Mouse (Mus musculus) liver, adult 2 months (tissue): Measurements from ENCODE around the gene Lpp. TPM values are rescaled to one million over a fixed set of nuclear protein-coding genes. Genes with fewer than 3 reads are reported as not detected.

Source experiments
- DNase-seq: peaks from one replicate; pipeline ENCODE4 v3.0.0-alpha.2; 2011; ENCODE audit warnings: low read depth, low spot score; ENCODE audit errors: extremely low read depth
- H3K27ac ChIP-seq: fragments of 200-500 bp; replicated peaks from 2 replicates; pipeline ENCODE4 v1.5.1; 2012; ENCODE audit warnings: low read depth, mild to moderate bottlenecking, control low read depth, inconsistent platforms, low read length; ENCODE audit not compliant: insufficient read depth
- H3K27me3 ChIP-seq: fragments of 200-500 bp; 2 replicates; pipeline ENCODE4 v1.6.1; 2012; ENCODE audit warnings: mild to moderate bottlenecking, moderate library complexity, low read length, inconsistent platforms; ENCODE audit not compliant: control insufficient read depth, insufficient read depth
- H3K36me3 ChIP-seq: fragments of 200-500 bp; 2 replicates; pipeline ENCODE4 v1.6.1; 2012; ENCODE audit warnings: low read length, inconsistent platforms; ENCODE audit not compliant: control insufficient read depth, insufficient read depth
- H3K4me1 ChIP-seq: fragments of 200-500 bp; 2 replicates; pipeline ENCODE4 v1.6.1; 2011; ENCODE audit warnings: low read length; ENCODE audit not compliant: control insufficient read depth, insufficient read depth
- H3K4me3 ChIP-seq: fragments of 200-500 bp; 2 replicates; pipeline ENCODE4 v1.5.1; 2011; ENCODE audit warnings: low read depth, mild to moderate bottlenecking, control low read depth, low read length, moderate library complexity; ENCODE audit not compliant: insufficient read depth
- H3K79me2 ChIP-seq: fragments of 200-500 bp; 2 replicates; pipeline ENCODE4 v1.6.1; 2012; ENCODE audit warnings: inconsistent platforms, mild to moderate bottlenecking, low read length, moderate library complexity; ENCODE audit not compliant: control insufficient read depth, insufficient read depth
- H3K9ac ChIP-seq: fragments of 200-500 bp; 2 replicates; pipeline ENCODE4 v1.6.1; 2012; ENCODE audit warnings: low read depth, mild to moderate bottlenecking, control low read depth, inconsistent platforms, low read length
- CTCF ChIP-seq: fragments of 200-500 bp; IDR thresholded peaks from 2 replicates; pipeline ENCODE4 v1.5.1; 2011; ENCODE audit warnings: low read depth, low read length, control low read depth
- POLR2A ChIP-seq: fragments of 200-500 bp; IDR thresholded peaks from 2 replicates; pipeline ENCODE4 v1.6.1; 2011; ENCODE audit warnings: low read length, control low read depth; ENCODE audit not compliant: insufficient read depth; ENCODE audit errors: extremely low read depth
- WGBS: fragments of 180-500 bp; shearing (Covaris S2); methylation state at CpG from one replicate; pipeline ENCODE4 v1.1.7; 2018; 5-methylcytosine and 5-hydroxymethylcytosine counted together
- polyA plus RNA-seq: library from polyadenylated mRNA; depleted of rRNA; stranded (reverse); fragments of >200 nt; gene quantifications from 2 replicates; pipeline ENCODE4 v1.2.3, GENCODE M21; 2012
- total RNA-seq: library from RNA; depleted of rRNA; stranded (reverse); fragments of >200 nt; gene quantifications from 2 replicates; pipeline ENCODE4 v1.2.3, GENCODE M21; 2014

The Lpp gene
- total and polyA plus RNA-seq, 2 experiments: 7.5 to 23.0 TPM

- Histone ChIP-seq H3K36me3 (no peaks in the 10 kb centered on the region), H3K9ac (no peak overlapping the region), H3K4me3 (no peak overlapping the region), H3K4me1 (peaks cover 12% of the 10 kb centered on the region), H3K79me2 (no peaks in the 10 kb centered on the region), H3K27me3 (no peaks in the 10 kb centered on the region), H3K27ac (no peak overlapping the region)
- TF ChIP-seq CTCF: no peak
- TF ChIP-seq POLR2A: no peak
- WGBS: 85% methylated on average over 5 of the region's 5 CpGs
- no peak for DNase-seq
Measured at GRCm38 (mm10) chr16:24930621-24931020, 537.3 kb downstream of the Lpp start.

GRCm38 (mm10) chr16:24932816-24933215 is 539.5 kb downstream of the Lpp start:
- Histone ChIP-seq H3K79me2 (no peaks in the 10 kb centered on the region), H3K27me3 (no peaks in the 10 kb centered on the region), H3K36me3 (no peaks in the 10 kb centered on the region), H3K9ac (no peak overlapping the region), H3K27ac (no peak overlapping the region), H3K4me1 (peaks cover 12% of the 10 kb centered on the region), H3K4me3 (no peak overlapping the region)
- DNase-seq: peak; percentile 66
- 18% methylated on average over 3 of the region's 3 CpGs for WGBS
- TF ChIP-seq POLR2A (no peak), CTCF (no peak)

DNA sequence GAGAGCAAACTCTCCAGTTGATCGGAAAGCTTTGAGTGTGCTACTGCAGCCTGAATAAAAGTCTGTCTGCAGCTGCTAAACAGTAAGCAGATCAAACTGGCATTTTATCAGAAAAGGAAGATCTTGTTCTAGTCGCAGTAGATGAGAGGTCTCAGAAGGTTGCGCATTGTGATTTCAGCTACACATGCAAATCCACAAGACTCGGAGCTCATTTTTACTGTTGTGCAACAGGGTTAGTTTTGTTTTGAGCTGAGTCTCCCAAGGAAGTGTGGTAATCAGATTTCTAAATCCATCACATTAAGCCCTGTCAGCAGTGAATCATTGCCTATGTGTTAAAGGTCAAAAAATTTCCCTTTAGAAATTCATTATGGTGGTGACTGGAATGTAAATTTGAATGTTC is 540.4 kb downstream of the Lpp start:
- Histone ChIP-seq H3K9ac (peak overlapping the region; percentile 38; the same call in 1 of the 2 replicates), H3K27ac (peak overlapping the region; percentile 74), H3K27me3 (no peaks in the 10 kb centered on the region), H3K36me3 (no peaks in the 10 kb centered on the region), H3K4me1 (peaks cover 12% of the 10 kb centered on the region), H3K4me3 (no peak overlapping the region; the same call in 1 of the 2 replicates), H3K79me2 (no peaks in the 10 kb centered on the region)
- DNase-seq: peak; percentile 84
- WGBS: 26% methylated on average over 4 of the region's 4 CpGs
- no peak for TF ChIP-seq CTCF
- TF ChIP-seq POLR2A: no peak

GRCm38 (mm10) chr16:24941306-24942160 is 548.2 kb downstream of the Lpp start:
- no peak overlapping the region for H3K9ac ChIP-seq
- no peaks in the 10 kb centered on the region; the same call in 1 of the 2 replicates for H3K4me1 ChIP-seq
- no peaks in the 10 kb centered on the region for H3K36me3 ChIP-seq
- no peak overlapping the region for H3K4me3 ChIP-seq
- H3K79me2 ChIP-seq: no peaks in the 10 kb centered on the region
- H3K27me3 ChIP-seq: no peaks in the 10 kb centered on the region
- WGBS: 93% methylated on average over 9 of the region's 9 CpGs
- H3K27ac ChIP-seq: no peak overlapping the region
- DNase-seq: no peak
- TF ChIP-seq CTCF (no peak), POLR2A (no peak)

DNA sequence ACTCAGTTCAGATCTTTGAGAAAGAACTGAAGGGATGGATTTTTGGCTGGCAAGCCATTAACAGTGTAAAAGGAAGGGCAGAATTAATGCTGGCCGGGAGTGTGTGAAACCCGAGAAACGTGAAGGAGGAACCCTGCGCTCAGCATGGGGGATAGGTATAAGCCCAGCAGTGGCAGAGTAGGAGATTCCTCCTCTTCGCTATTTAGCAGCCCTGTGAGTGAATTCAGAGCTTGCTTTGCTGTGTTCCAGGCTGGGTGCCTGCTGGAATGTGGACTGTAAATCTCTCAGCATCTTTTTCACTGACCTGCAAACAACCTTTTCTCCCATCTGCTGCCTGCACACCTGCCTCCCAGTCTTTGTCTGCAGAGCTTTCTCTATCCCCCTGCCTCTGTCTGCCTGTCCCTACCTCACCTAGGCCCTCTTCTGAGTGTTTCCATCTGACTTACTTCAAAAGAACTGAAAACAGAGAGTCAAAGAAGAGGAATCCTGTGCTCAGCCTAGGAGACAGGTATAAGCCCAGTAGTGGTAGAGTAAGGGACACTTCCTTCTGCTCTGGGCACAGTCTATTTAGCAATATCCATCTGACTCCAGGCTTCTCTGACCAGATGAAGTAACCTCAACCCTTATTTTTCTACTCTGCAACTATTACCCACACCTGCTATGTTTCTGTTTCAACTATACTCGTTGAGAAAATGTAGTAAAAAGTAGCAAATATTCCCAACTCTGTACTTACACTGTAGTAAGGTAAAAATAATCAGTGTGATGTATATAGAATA is 550.4 kb downstream of the Lpp start:
- no peaks in the 10 kb centered on the region for H3K4me1 ChIP-seq
- H3K36me3 ChIP-seq: no peaks in the 10 kb centered on the region
- TF ChIP-seq CTCF: no peak
- TF ChIP-seq POLR2A: no peak
- no peak overlapping the region for H3K4me3 ChIP-seq
- no peak for DNase-seq
- 87% methylated on average over 6 of the region's 6 CpGs for WGBS
- H3K27ac ChIP-seq: no peak overlapping the region
- no peaks in the 10 kb centered on the region for H3K27me3 ChIP-seq
- H3K79me2 ChIP-seq: no peaks in the 10 kb centered on the region
- no peak overlapping the region for H3K9ac ChIP-seq

DNA sequence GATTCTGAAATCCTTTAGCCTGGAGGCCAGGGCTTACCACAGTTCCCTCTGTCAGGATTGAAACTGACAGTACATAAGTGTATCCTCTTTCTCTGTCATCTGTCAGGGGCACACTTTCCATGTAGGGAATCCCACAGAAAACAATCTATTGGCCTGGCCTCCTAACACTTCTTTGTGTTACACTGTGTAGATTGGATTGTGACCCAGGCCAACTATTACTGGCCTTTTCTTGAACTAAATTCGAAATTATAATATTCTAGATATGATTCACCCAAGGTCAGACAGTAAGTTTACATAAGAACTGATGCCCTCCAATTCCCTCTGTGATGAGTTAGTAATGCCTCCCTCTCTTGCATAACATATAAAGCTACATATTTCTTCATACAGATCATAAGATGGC is 553.0 kb downstream of the Lpp start:
- H3K4me1 ChIP-seq: no peaks in the 10 kb centered on the region
- WGBS: 70% methylated on average over 1 of the region's 1 CpGs
- DNase-seq: no peak
- no peak overlapping the region for H3K27ac ChIP-seq
- H3K27me3 ChIP-seq: no peaks in the 10 kb centered on the region
- H3K36me3 ChIP-seq: no peaks in the 10 kb centered on the region
- no peaks in the 10 kb centered on the region for H3K79me2 ChIP-seq
- TF ChIP-seq CTCF (no peak), POLR2A (no peak)
- H3K9ac ChIP-seq: no peak overlapping the region
- H3K4me3 ChIP-seq: no peak overlapping the region
